Mouse (Mus musculus) retina, postnatal 1 day (tissue): ENCODE measurements around the gene Slc24a3.
A peak's percentile ranks its signal among the peaks of the same experiment; 100 is the strongest.

ENCODE experiments used
- DNase-seq: peaks from one replicate; pipeline ENCODE4 v3.0.0-alpha.2; 2012

Gene Slc24a3

DNA sequence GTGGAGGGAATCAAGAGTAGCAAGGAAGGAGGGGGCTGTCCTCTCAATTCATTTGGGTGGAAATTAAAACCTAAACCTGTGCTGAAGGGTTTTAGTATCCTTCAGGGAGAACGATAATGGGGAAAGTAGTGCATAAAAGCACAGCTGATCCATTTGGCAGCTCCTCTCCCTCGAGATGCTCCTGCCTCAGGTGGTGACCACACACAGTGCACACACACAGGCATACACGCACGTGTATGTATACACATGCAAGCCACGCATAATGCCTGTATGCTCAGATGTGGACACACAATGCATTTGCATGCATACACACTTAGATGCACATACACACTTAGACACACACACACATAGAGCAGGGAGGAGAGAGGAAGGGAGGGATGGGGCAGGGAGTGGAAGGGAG, 206.2 kb downstream of the Slc24a3 start:
- peak; percentile 13 for DNase-seq

- DNase-seq, result peak; percentile 57
These were observed 215.6 kb downstream of the Slc24a3 start for GRCm38 (mm10) chr2:145382908-145383770.

GRCm38 (mm10) chr2:145384221-145384620, 216.7 kb downstream of the Slc24a3 start:
- DNase-seq, result no peak

DNA sequence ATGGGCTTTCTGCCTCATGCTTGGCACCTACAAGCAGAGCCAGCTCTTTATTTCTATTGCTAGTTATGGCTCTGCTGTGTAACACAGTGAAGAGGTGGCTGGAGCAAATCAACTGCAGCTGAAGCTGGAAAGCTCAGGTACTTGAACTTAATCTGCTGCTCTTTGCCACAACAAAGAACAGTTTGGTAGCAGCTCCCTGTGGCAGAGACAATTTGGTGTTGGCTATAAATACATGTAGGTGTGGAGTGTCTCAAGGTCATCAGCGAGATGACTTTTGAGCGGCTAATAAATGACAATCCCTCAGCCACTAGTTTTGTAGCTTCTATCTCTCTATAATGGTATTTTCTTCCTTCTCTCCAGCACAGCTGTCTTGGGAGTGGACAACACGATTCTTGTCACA, 217.7 kb downstream of the Slc24a3 start:
- DNase-seq, result no peak

DNA sequence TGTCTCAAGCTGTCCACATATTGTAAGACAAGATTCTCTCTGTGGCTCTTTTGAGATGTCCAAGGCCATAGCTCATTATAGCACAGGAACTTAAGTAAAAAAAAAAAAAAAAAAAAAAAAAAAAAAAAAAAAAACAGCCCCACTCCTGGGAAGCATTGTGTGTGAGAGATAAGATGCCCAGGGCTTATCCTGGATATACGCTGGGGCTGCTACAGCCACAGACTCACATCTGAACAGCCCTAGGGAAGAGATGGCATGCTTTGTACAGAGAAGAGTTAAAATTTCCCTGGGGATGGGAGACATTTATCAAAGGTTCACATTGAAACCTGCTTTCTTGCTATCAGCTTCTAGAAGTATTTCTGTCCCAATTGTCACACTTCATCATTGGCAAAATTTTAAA, 218.2 kb downstream of the Slc24a3 start:
- DNase-seq, result no peak

DNA sequence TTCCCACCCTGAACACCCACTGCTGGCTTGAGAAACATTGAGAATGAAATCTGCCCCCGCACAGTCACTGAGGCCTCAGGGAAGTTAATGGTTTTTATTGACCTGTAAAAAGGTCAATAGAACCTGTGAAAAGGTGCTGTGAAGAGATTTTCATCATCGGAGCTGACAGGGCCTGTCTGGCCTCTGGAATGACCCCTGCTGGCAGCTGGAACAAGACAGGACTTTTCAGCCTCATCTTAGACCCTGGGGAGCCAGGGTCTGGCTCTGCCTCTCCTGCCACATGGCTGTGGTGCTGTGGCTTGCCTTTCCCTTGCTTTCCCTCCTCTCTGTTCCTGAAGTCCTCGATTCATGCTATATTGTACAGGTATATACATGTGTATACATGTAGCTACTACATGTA, 228.2 kb downstream of the Slc24a3 start:
- no peak for DNase-seq

DNA sequence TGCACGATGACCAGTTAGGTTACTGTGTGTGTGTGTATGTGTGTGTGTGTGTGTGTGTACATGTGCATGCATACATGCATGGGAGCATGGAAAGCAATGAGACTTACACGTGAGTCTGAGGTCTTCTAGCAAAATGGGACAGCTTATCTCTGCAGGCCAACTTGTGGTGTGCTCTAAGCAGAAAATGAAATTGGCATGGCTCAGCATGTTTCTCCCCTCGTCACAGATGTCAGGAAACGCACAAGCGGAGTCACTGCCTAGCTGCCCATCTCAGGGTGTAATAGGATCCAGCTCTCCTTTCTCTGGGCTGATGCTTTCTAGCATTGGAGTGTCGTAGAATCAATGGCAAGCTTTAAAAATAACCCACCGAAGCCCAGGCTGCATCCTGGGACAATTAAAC, 229.0 kb downstream of the Slc24a3 start:
- DNase-seq, result peak; percentile 19

GRCm38 (mm10) chr2:145397456-145398206, 230.1 kb downstream of the Slc24a3 start:
- peak; percentile 43 for DNase-seq

- peak; percentile 23 for DNase-seq
These were observed 233.8 kb downstream of the Slc24a3 start for GRCm38 (mm10) chr2:145401240-145401805.

GRCm38 (mm10) chr2:145401996-145402395, 234.4 kb downstream of the Slc24a3 start:
- DNase-seq, result no peak

- DNase-seq, result no peak
These were observed 237.4 kb downstream of the Slc24a3 start for GRCm38 (mm10) chr2:145404818-145405531.

DNA sequence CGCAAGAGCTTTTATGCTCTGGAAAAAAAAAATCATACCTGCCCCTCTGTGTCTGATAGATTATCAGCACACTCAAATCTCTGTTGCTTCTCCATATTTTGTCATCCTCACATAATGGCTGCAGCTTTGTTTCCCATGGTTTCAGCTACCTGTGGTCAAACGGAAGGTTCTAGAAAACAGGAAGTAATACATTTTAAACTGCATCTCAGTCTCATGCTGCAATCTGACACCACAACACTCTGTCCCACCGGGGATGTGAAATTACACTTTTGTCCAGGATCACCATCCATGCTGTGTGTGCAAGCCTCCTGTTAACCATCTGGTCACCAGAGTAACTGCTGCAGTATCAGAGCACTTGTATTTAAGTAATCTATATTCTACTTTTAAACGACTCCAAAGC, 238.2 kb downstream of the Slc24a3 start:
- DNase-seq, result no peak

- no peak for DNase-seq
These were observed 250.2 kb downstream of the Slc24a3 start for GRCm38 (mm10) chr2:145417738-145418137.

DNA sequence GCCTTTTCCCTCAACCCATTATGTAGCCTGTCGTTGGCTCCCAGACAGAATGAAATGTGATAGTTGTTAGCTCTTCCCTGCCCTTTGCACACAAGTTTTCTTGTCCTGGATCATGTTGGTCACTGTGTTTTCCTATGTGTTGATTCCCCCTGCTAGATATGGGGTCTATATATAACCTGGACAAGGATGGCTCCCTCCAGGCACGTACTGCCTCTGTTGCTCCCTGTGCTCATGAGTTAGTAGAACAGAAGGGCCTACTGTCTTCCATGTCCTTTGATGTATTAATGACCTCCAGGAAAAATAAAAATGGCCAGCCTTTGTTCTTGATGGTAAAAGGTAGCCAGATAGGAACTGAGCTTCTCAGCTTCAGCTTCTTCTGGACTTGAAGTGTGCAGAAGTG, 251.5 kb downstream of the Slc24a3 start:
- no peak for DNase-seq

DNA sequence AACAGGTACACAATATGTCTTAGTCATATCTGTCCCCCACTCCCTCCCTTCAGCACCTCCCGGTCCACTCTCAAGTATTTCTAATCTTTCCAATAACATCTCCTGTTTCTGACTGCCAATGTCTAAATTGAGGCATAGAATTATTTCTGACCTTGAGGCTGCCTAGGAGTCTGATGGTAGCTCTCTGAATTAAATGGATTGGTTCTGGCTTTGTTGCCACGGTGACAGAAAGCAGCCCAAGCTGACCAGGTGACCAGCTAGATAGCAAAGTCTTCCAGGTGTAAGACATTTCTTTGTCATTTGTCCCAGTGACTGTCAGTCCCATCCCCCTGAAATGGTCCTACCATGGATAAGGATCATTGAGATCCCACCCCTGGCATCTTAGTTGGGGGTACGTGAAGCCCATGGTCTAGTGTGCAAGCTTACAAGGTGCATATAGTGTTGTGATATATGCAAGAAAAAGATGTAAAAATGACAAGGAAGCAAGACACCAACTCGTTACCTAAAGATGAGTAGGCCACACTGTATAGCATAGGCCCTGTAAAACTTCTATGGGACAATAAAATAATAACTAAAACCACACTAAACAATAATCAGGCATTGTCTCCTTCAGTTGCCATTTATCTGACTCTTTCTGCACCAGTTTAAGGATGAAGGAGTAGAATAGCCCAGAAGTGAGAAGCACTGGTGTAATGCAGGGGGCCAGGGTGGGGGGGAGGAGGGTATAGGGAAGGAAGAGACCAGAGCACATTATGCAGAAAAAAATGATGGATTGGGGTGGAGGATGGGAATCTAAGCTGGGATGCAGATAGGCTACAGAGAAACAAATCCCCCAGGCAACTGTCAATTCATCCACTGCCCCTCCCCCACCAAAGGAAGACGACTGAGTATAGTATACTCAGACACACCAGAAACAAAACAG, 253.7 kb downstream of the Slc24a3 start:
- peak; percentile 30 for DNase-seq

DNA sequence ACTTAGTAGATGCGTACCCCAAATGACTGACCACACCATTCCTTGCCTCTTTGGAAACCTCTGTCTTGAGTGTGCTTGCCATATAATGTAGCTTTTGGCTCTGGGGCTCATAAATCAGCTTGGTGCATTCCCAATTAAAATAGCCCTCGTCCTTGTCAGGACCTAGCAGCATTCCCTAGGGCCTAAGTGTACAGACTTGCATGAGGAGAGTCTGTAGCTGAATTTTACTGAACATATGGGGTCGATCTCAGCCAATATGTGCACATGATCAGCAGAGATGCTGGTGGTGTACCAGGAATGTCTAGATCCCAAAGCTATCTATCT, 254.3 kb downstream of the Slc24a3 start:
- no peak for DNase-seq

DNA sequence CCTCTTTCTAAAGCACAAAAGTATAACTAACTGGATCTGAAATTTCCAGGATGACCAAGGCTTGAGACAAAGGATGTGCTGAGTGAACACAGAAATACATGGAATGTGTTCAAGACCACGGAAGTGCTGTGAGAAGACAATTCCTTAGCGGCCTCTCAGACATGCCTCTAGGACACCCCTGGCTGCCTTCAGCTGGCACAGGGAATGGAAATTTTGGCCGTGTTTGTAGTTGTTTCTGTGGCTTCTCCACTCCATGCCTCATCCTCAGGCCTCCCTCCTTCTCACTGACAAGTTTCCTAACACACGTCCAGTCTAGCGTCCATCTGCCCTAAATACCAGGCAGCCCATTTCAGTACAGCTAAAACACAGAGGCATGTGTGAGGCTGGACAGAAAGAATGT, 262.4 kb downstream of the Slc24a3 start:
- no peak for DNase-seq

DNA sequence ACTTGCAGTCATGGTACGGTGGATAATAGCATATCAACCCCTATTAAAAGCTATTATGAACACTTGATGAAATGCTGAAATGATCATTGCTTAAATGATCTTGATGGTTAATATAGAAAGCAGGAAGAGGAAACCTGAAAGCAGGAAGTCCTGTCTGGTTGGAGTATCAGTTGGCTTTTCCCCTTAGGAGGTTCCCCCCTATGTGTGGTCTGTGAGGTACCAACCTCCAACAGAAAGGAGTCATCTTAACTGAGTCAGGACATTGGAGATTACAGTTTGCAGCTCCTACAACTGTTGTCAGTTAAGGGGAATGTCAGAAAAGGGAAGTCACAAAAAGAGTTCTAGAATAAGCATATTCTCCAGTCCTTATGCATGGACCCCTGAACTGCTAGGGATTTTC, 266.5 kb downstream of the Slc24a3 start:
- DNase-seq, result no peak

GRCm38 (mm10) chr2:145438336-145438735, 270.8 kb downstream of the Slc24a3 start:
- DNase-seq, result no peak

- no peak for DNase-seq
These were observed 272.2 kb downstream of the Slc24a3 start for GRCm38 (mm10) chr2:145439755-145440154.

DNA sequence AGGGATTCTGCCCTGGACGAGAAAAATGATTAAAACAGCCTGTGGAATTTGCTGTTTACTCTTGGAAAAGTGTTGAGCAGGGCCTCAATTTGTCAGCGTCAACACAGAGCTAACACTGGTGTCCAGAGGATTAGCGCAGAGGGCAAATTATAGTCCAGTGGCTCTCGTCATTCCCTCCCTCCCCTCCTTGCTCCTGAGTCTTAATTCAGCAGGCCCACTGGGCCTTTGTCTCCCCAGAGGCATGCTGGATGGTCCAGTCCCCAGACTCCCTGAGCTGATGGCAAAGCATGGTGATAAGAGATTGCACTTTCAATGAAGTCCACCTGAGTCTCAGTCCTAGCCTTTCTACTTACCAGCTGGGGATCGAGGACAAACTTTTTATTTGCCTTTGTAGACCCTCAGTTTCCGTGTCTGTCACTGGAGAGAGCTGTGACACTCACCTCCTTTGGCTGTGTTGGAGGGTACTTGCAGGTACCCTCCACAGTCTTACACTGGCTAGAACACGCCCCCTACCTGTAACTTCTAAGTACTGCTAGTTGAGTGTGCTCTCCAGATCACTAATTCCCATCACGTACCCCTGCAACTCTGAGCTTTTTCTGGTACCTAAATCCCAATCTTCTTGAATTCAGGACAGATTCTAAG, 289.7 kb downstream of the Slc24a3 start:
- peak; percentile 17 for DNase-seq
